Mouse (Mus musculus): ENCODE measurements around the gene Angel2.
A peak's percentile ranks its signal among the peaks of the same experiment; 100 is the strongest.

The Angel2 gene

DNA sequence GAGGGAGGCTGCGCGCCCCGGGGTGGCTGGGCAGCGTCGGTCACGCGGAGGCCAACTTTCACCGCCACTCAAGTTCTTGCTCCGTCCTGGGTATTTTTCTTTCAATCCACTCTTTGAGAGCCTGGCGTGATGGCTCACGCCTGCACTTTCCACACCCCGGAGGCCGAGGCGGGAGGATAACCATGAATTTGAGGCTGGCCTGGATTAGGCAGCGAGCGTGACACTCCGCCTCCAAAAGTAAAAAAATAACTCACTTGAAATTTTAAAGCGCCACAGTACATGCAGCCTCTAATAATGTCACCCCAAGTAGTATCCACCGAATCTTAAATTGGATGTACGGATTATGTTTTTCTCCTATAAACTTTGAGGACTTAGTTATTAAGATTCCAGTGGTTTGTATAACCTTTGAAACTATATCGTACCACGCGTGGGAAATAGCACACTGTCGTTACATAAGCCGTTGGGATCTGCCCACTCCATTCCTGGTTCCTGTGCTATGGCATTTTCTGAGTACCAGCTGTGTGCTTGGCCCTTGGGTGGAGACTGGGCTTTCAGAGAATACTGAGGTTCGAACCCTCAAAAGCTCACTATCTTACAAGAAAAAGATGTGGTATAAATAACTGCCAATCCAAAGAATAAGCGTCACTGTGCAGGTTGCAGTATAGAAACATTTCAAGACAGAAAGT lies 4.2 kb downstream of the Angel2 start:
- peak; percentile 56 for DNase-seq (ENCODE audit: low spot score)

- DNase-seq (ENCODE audit: low spot score) = no peak
Measured at GRCm38 (mm10) chr1:190930181-190930580, 5.3 kb downstream of the Angel2 start.

DNA sequence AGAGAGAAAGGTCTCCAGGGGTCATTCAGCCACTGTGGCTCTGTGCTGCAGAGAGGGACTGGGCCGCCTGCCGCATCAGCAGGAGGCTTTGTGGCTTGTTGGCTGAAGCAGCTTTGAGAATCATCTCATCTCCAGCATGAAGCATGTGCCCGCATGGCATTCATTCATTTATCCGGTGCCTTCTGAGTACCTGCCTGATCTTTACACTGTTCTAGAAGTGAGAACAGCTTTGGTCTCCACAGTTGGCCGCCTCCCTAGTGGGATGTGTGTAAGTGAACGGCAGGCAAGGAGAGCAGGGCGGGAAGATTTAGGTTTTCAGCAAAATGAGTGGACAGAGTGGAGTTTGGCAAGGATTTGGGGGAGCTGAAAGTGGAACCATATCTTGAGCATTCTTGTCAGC lies 14.9 kb downstream of the Angel2 start:
- DNase-seq (ENCODE audit: low spot score) = no peak

DNA sequence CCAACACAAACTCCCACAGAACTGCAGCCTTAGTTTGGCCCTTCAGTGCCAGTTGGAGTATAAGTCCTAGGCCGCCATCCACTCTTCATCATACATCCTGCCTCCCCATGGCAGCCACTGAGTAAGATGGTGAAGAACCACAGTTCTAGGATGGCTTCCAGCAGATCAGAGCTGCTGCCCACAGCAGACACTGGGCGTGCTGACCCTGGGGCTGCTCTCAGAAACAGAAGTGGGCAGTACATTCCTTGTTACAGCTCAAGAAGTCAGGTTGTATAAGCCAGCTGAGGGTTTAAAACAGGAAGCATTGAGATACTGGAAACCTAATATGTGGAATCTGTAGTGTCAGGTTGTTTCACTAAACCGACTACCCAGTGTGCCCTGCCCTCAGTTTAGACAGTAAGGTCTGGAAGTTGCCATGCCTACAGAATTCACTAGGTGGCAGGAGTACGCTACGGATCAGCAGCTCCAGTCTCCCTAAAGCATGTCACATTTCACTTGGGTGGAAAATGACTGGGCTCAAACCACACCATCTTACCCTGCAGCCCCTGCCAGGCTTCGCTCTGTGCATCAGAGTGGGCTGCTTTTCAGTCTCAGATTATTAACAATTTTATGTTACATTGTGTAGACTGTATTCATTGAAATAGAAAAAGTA lies 19.3 kb downstream of the Angel2 start:
- peak; percentile 87 for DNase-seq (ENCODE audit: low spot score)

- no peak for DNase-seq (ENCODE audit: low spot score)
Measured at GRCm38 (mm10) chr1:190947986-190948385, 23.1 kb downstream of the Angel2 start.

DNA sequence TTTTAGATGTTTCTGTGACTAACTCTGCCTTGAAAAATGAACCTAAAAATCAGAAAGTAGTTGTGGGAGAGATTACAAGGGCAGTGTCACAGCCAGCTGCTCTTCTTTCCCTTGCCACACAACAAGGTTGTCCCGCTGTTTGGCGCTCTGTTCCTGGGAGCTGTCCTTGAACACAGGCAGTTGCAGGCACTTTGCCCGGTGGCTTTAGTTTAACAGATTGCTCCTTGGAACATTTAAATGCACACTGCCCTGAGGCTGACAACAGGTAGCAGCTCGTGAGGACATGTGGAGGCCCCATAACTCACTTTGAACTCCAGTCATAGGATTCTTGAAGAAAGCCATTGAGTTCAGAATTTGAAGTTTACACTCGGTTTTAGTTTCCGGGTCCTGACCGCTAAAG lies 23.5 kb downstream of the Angel2 start:
- no peak for DNase-seq (ENCODE audit: low spot score)

- DNase-seq (ENCODE audit: low spot score) = no peak
Measured at GRCm38 (mm10) chr1:190948846-190949245, 23.9 kb downstream of the Angel2 start.

- DNase-seq (ENCODE audit: low spot score) = no peak
Measured at GRCm38 (mm10) chr1:190951014-190951413, 26.1 kb downstream of the Angel2 start.

- no peak for DNase-seq (ENCODE audit: low spot score)
Measured at GRCm38 (mm10) chr1:190953009-190953408, 28.1 kb downstream of the Angel2 start.

DNA sequence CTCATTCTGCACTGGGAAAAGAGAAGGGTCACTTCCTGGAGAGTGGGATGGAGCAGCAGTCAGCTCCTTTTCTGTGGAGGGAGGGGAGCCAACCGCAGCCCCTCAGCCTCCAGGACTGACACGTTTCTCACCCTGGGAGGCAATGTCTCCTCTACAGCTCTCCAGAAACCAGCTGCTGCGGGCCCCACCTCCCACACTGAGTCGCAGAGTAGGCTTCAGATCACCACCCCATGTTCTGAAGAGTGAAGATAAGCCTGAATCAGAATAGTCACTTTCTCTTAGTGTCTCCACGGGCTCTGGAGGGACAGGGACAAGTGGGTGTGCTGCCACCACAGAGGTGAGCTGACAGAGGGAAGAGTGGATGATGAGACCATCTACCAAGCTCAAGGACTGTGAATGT lies 33.9 kb downstream of the Angel2 start:
- DNase-seq (ENCODE audit: low spot score) = no peak

GRCm38 (mm10) chr1:190962760-190963159 lies 37.8 kb downstream of the Angel2 start:
- DNase-seq (ENCODE audit: low spot score) = no peak

- DNase-seq (ENCODE audit: low spot score) = no peak
Measured at GRCm38 (mm10) chr1:190964992-190965780, 40.3 kb downstream of the Angel2 start.

- no peak for DNase-seq (ENCODE audit: low spot score)
Measured at GRCm38 (mm10) chr1:190968010-190968409, 43.1 kb downstream of the Angel2 start.

DNA sequence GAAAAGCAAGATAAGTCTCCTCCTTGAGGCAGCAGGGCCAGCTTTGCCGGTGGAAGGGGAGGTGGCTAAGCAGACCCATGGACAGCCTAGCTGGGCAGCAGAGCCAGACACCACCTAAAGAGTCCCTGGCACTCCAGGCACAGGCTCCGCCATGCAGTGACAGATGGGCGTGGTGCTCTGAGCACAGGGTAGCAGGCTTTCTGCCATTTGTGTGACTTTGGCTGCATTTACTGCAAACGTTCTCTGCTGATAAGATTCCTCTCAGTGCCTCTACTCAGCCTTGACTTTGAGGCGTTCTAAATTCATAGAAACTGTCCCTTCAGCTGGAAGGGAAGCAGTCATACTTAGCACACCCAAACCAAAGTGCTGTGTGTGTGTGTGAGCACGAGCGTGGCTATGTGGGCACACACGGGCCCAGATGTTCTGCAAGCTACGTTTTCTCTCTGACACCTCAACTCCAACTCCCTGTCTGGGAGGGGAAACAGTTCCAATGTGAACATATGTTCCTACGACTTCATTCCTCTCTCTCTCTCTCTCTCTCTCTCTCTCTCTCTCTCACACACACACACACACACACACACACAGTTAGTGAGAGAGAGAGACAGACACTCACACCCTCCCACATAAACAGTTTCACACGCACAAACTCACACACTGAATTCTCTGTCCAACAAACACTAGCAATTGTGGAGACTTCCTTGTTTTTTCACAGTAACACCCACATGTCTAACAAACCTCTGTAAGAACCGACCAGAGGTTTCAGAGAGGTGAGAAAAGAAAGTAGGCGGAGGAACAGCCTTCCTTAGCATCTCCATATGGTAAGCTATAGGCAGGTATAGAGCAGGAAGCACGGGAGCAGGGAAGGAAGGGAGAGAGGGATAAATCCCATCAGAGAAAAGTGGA lies 47.0 kb downstream of the Angel2 start:
- DNase-seq (ENCODE audit: low spot score) = no peak

DNA sequence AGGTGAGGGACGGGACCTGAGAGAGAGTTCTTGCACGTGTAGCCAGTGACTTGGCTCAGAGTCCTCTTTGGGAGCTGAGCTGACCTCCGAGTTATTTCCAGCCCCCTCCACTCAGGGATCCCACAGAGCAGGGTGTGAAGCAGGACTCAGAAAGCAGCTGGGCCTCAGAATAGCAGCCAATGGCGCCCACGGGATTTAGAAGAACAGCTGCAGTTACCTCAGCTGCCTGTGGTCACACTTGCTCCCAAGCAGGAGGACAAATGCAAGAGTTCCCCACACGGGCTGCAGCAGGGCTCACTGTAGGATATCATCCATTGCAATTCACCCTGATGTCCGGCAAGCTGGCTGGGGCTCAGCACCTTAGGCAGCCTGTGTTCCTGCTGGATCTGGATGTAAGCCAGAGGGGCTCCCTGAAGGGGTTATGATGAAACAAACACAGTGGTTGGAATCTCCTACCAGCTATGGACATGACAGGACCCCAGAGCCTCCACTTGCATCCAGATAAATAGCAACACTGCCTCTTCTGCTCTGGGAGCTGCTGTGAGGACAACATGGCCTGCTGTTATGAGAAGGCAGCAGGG lies 47.8 kb downstream of the Angel2 start:
- no peak for DNase-seq (ENCODE audit: low spot score)

- DNase-seq (ENCODE audit: low spot score) = no peak
Measured at GRCm38 (mm10) chr1:190974191-190974590, 49.3 kb downstream of the Angel2 start.

- DNase-seq (ENCODE audit: low spot score) = no peak
Measured at GRCm38 (mm10) chr1:190974833-190975232, 49.9 kb downstream of the Angel2 start.

GRCm38 (mm10) chr1:190976887-190977573 lies 52.1 kb downstream of the Angel2 start:
- DNase-seq (ENCODE audit: low spot score) = no peak

GRCm38 (mm10) chr1:190978001-190978400 lies 53.1 kb downstream of the Angel2 start:
- peak; percentile 47 for DNase-seq (ENCODE audit: low spot score)

GRCm38 (mm10) chr1:190978511-190979073 lies 53.7 kb downstream of the Angel2 start:
- peak; percentile 67 for DNase-seq (ENCODE audit: low spot score)
